In genomic region chr19:27123334-27123733, GRCm38 (mm10) we compare ENCODE assay signal across 9 mouse cellular contexts.
DNase-seq lines count a peak whose midpoint lies in the region; ATAC-seq and TF ChIP-seq lines count a peak whose summit lies in the region.
"Had no signal": no experiment of that assay in that cellular context is flagged by ENCODE, and none has a peak within 500 bp of the region (broad histone marks: within the 10 kb centered on the region; RNA-seq: fewer than 3 reads in every experiment).

No protein-coding gene starts in this region.

- no peak overlapping the region for H3K9ac ChIP-seq in embryonic facial prominence, embryonic 15.5 days
- no peak overlapping the region for H3K9ac ChIP-seq in intestine, embryonic 16.5 days (ENCODE audit: low read depth, low read length)

- no peaks in the 10 kb centered on the region for H3K9me3 ChIP-seq in embryonic facial prominence, embryonic 15.5 days (replicated peaks)
- H3K9me3 ChIP-seq in intestine, embryonic 16.5 days (ENCODE audit: control insufficient read depth, low read length): no peaks in the 10 kb centered on the region

- TF ChIP-seq CTCF in gastrocnemius, adult 2 months (IDR thresholded peaks at IDR 0.05): no peak

- H3K4me1 ChIP-seq in embryonic facial prominence, embryonic 15.5 days: peaks cover 8% of the 10 kb centered on the region
- no peaks in the 10 kb centered on the region for H3K4me1 ChIP-seq in intestine, embryonic 16.5 days (ENCODE audit: control insufficient read depth, insufficient read depth, low read length)

- H3K4me3 ChIP-seq in gastrocnemius, adult 2 months: no peak overlapping the region
- no peak overlapping the region for H3K4me3 ChIP-seq in embryonic facial prominence, embryonic 15.5 days (replicated peaks)
- no peak overlapping the region for H3K4me3 ChIP-seq in intestine, embryonic 16.5 days (ENCODE audit: low read length)

- DNase-seq in gastrocnemius, postnatal 10 days: peak; percentile 30
- DNase-seq in gastrocnemius, adult 2 months: no peak
- peak; percentile 7 for DNase-seq in NIH3T3 (ENCODE audit: low read depth)
- DNase-seq in layer of hippocampus, postnatal 36 days: peak; percentile 64
- DNase-seq in spleen, adult 18-20 months: no peak
- DNase-seq: adrenal gland, adult 2 months had no signal

- no peaks in the 10 kb centered on the region for H3K27me3 ChIP-seq in embryonic facial prominence, embryonic 15.5 days
- no peaks in the 10 kb centered on the region for H3K27me3 ChIP-seq in intestine, embryonic 16.5 days (replicated peaks; ENCODE audit: control insufficient read depth, insufficient read depth, low read length)

- intact Hi-C loops in gastrocnemius, adult 2 months (cut with DNase I): loop anchor here (5.0 kb wide), 2 partner anchors 99 to 209 kb away; no protein-coding TSS in a partner anchor

- ATAC-seq in embryonic facial prominence, embryonic 15.5 days (ENCODE audit: insufficient number of reproducible peaks, low FRiP score, low TSS enrichment, low read depth): no peak
- ATAC-seq in intestine, embryonic 16.5 days: no peak
- ATAC-seq in monocyte, adult 5-6 weeks (replicated peaks; ENCODE audit: insufficient number of reproducible peaks, low FRiP score, low TSS enrichment, poor library complexity, severe bottlenecking): no peak

- no peak overlapping the region for H3K27ac ChIP-seq in gastrocnemius, adult 2 months
- peak overlapping the region; percentile 12; the same call in 1 of the 2 replicates for H3K27ac ChIP-seq in embryonic facial prominence, embryonic 15.5 days (replicated peaks)
- no peak overlapping the region for H3K27ac ChIP-seq in intestine, embryonic 16.5 days (ENCODE audit: low read length)

- 48% methylated on average over 8 of the region's 8 CpGs for WGBS in embryonic facial prominence, embryonic 15.5 days
- 63% methylated on average over 8 of the region's 8 CpGs for WGBS in intestine, embryonic 16.5 days

- no peaks in the 10 kb centered on the region for H3K36me3 ChIP-seq in embryonic facial prominence, embryonic 15.5 days
- H3K36me3 ChIP-seq in intestine, embryonic 16.5 days (ENCODE audit: control insufficient read depth, insufficient read depth, low read length): no peaks in the 10 kb centered on the region

- peak overlapping the region; percentile 15; the same call in 1 of the 2 replicates for H3K4me2 ChIP-seq in embryonic facial prominence, embryonic 15.5 days (replicated peaks)
- no peak overlapping the region for H3K4me2 ChIP-seq in intestine, embryonic 16.5 days (ENCODE audit: low read depth, low read length)

Comparison
In these comparisons a context has a peak if more than half of its experiments do, and no peak if none do; other contexts are left out.
1. DNase-seq: peak in gastrocnemius, postnatal 10 days (single experiment), NIH3T3 (single experiment) and layer of hippocampus, postnatal 36 days (2 of 2); none in gastrocnemius, adult 2 months (single experiment) and spleen, adult 18-20 months (0 of 2).